In genomic region chr7:15425537-15425936, GRCm38 (mm10) we compare ENCODE assay signal across 26 mouse cellular contexts. TPM values are rescaled to one million over a fixed set of nuclear protein-coding genes. Genes with fewer than 3 reads are reported as not detected.
"Had no signal": no experiment of that assay in that cellular context is flagged by ENCODE, and none has a peak within 500 bp of the region (broad histone marks: within the 10 kb centered on the region; RNA-seq: fewer than 3 reads in every experiment).

No protein-coding gene starts in this region.

RNA-seq across cellular contexts. Expression of gene Obox1, which starts 36.8 kb away (rescaled TPM):
- polyA plus RNA-seq: heart, embryonic 11.5 days; heart, embryonic 12.5 days; heart, embryonic 13.5 days; heart, embryonic 14.5 days; heart, embryonic 15.5 days; heart, embryonic 16.5 days; heart, postnatal 0 days; hindbrain, embryonic 10.5 days; hindbrain, embryonic 11.5 days; hindbrain, embryonic 12.5 days; hindbrain, embryonic 13.5 days; hindbrain, embryonic 14.5 days; hindbrain, embryonic 15.5 days; hindbrain, embryonic 16.5 days; hindbrain, postnatal 0 days; inflammation-experienced regulatory T-cells, adult 6 months; intestine, embryonic 14.5 days; intestine, embryonic 15.5 days; intestine, embryonic 16.5 days; intestine, postnatal 0 days; kidney, adult 2 months; kidney, embryonic 14.5 days; kidney, embryonic 15.5 days; kidney, embryonic 16.5 days; kidney, postnatal 0 days; large intestine, adult 2 months had no signal

RNA-seq across cellular contexts. Expression of gene Obox2, which starts 37.0 kb away (rescaled TPM):
- polyA plus RNA-seq: heart, embryonic 11.5 days; heart, embryonic 12.5 days; heart, embryonic 13.5 days; heart, embryonic 14.5 days; heart, embryonic 15.5 days; heart, embryonic 16.5 days; heart, postnatal 0 days; hindbrain, embryonic 10.5 days; hindbrain, embryonic 11.5 days; hindbrain, embryonic 12.5 days; hindbrain, embryonic 13.5 days; hindbrain, embryonic 14.5 days; hindbrain, embryonic 15.5 days; hindbrain, embryonic 16.5 days; hindbrain, postnatal 0 days; inflammation-experienced regulatory T-cells, adult 6 months; intestine, embryonic 14.5 days; intestine, embryonic 15.5 days; intestine, embryonic 16.5 days; intestine, postnatal 0 days; kidney, adult 2 months; kidney, embryonic 14.5 days; kidney, embryonic 15.5 days; kidney, embryonic 16.5 days; kidney, postnatal 0 days; large intestine, adult 2 months had no signal
